Mouse (Mus musculus) cerebral cortex, adult 2 months (tissue): Measurements from ENCODE around the gene Tmem38a.

Experiments used
- WGBS: fragments of 180-500 bp; shearing (Covaris S2); methylation state at CpG from one replicate; pipeline ENCODE4 v1.1.7; 2018; 5-methylcytosine and 5-hydroxymethylcytosine counted together

The Tmem38a gene

DNA sequence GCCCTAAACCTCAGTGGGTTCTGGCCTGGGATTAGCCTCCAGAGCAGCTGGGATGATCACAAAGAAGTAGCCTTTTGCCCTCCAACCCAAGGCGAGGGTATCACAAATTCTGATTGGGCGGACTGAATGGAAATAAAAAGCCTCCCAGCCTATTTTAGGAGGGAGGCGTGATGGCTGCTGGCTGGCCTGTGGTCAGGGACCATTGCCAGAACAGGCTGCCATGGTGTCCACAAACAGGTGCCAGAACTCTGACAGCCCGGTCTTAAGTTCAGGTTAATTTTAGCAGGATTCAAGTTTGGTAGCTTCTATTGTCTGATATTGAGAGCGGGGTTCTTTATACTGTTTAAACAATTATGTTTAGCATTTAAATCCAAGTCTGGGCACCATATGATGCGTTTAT is 16.0 kb downstream of the Tmem38a start:
- WGBS: 26% methylated on average over 6 of the region's 6 CpGs

DNA sequence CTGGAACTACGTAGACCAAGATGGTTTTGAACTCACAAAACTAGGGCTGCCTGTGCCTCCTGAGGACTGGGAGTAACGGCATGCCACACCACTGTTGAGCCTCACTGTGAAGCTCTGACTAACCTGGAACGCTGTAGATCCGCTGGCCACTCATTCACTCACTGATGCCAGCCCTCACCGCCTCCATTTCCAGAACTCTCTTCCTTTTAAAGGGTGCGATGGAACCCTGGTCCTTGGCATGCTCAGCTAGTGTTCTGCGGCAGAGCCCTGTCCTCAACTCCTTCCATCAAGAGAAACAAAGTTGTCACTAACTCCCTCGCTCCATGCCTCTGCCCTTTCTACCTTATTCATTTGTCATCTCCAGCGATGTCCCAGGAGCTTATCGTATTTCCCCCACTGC is 17.0 kb downstream of the Tmem38a start:
- WGBS: 54% methylated on average over 10 of the region's 10 CpGs

DNA sequence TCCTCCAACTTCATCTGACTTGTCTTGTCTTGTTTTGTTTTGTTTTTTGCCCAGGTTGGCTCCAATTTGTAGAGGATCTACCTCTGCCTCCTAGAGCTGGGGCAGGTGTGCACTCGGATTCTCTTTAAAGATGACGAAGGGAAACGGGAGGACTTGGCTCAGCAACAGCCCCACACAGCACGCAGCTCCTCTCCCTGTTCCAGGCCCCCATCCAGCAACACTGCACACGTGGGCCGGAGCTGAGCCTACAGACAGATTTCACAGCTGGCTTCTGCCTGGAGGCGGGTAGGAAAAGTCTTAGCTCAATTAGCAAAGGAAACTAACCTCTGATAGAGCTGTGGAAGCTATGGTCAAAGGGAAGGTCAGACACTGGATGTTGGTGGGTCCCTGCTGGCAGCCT is 17.4 kb downstream of the Tmem38a start:
- WGBS: 34% methylated on average over 7 of the region's 7 CpGs

DNA sequence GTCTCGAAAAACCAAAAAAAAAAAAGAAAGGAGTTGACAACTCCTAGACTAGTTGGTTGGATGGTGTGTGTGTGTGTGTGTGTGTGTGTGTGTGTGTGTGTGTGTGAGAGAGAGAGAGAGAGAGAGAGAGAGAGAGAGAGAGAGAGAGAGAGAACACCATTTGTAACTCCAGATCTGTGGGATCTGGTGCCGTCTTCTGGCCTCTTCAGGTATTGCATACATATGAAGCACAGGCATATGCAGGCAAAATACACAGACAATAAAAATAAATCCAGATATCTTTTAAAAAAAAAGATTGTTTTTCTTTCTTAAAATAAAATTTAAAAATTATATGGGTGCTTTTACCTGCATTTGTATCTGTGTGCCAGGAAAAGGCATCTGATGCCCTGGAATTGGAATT is 18.3 kb downstream of the Tmem38a start:
- 60% methylated on average over 2 of the region's 2 CpGs for WGBS
